Mouse (Mus musculus): Measurements from ENCODE around the gene Has1. TPM values are rescaled to one million over a fixed set of nuclear protein-coding genes. Genes with fewer than 3 reads are reported as not detected.
A peak's percentile ranks its signal among the peaks of the same experiment; 100 is the strongest.

Has1 gene
- polyA plus RNA-seq, 1 experiment = not detected

- Histone ChIP-seq H3K4me3 (ENCODE audit: control insufficient read depth, low read depth, low read length) (peak overlapping the region; percentile 60), H3K27ac (ENCODE audit: control insufficient read depth, insufficient read depth, low read depth, low read length) (no peak overlapping the region), H3K4me1 (ENCODE audit: control insufficient read depth, insufficient read depth, low read length) (peaks cover 4% of the 10 kb centered on the region), H3K36me3 (ENCODE audit: control insufficient read depth, insufficient read depth, low read length) (no peaks in the 10 kb centered on the region), H3K27me3 (ENCODE audit: control insufficient read depth, insufficient read depth, low read length) (no peaks in the 10 kb centered on the region)
- TF ChIP-seq CTCF (IDR thresholded peaks at IDR 0.05; ENCODE audit: control insufficient read depth, insufficient read depth, insufficient replicate concordance, low read depth, low read length) (no peak), POLR2A (IDR thresholded peaks at IDR 0.05; ENCODE audit: control insufficient read depth, low read depth, low read length) (no peak)
Measured at GRCm38 (mm10) chr17:17843534-17844261, 11.3 kb downstream of the Has1 start.

- H3K4me1 ChIP-seq (ENCODE audit: control insufficient read depth, insufficient read depth, low read length) = peaks cover 14% of the 10 kb centered on the region
- no peaks in the 10 kb centered on the region for H3K27me3 ChIP-seq (ENCODE audit: control insufficient read depth, insufficient read depth, low read length)
- no peaks in the 10 kb centered on the region for H3K36me3 ChIP-seq (ENCODE audit: control insufficient read depth, insufficient read depth, low read length)
- H3K27ac ChIP-seq (ENCODE audit: control insufficient read depth, insufficient read depth, low read depth, low read length) = no peak overlapping the region
- no peak overlapping the region for H3K4me3 ChIP-seq (ENCODE audit: control insufficient read depth, low read depth, low read length)
- TF ChIP-seq POLR2A (IDR thresholded peaks at IDR 0.05; ENCODE audit: control insufficient read depth, low read depth, low read length) (no peak), CTCF (IDR thresholded peaks at IDR 0.05; ENCODE audit: control insufficient read depth, insufficient read depth, insufficient replicate concordance, low read depth, low read length) (no peak)
Measured at GRCm38 (mm10) chr17:17840796-17841195, 14.2 kb downstream of the Has1 start.

- no peak overlapping the region for H3K4me3 ChIP-seq (ENCODE audit: control insufficient read depth, low read depth, low read length)
- H3K27ac ChIP-seq (ENCODE audit: control insufficient read depth, insufficient read depth, low read depth, low read length) = no peak overlapping the region
- H3K36me3 ChIP-seq (ENCODE audit: control insufficient read depth, insufficient read depth, low read length) = no peaks in the 10 kb centered on the region
- peaks cover 14% of the 10 kb centered on the region for H3K4me1 ChIP-seq (ENCODE audit: control insufficient read depth, insufficient read depth, low read length)
- H3K27me3 ChIP-seq (ENCODE audit: control insufficient read depth, insufficient read depth, low read length) = no peaks in the 10 kb centered on the region
- TF ChIP-seq CTCF (IDR thresholded peaks at IDR 0.05; ENCODE audit: control insufficient read depth, insufficient read depth, insufficient replicate concordance, low read depth, low read length) = no peak
- TF ChIP-seq POLR2A (IDR thresholded peaks at IDR 0.05; ENCODE audit: control insufficient read depth, low read depth, low read length) = no peak
Measured at GRCm38 (mm10) chr17:17839276-17839675, 15.7 kb downstream of the Has1 start.

GRCm38 (mm10) chr17:17837919-17838701, 16.9 kb downstream of the Has1 start:
- Histone ChIP-seq H3K4me3 (ENCODE audit: control insufficient read depth, low read depth, low read length) (peak overlapping the region; percentile 85), H3K4me1 (ENCODE audit: control insufficient read depth, insufficient read depth, low read length) (peaks cover 11% of the 10 kb centered on the region), H3K27me3 (ENCODE audit: control insufficient read depth, insufficient read depth, low read length) (no peaks in the 10 kb centered on the region), H3K27ac (ENCODE audit: control insufficient read depth, insufficient read depth, low read depth, low read length) (peak overlapping the region; percentile 65), H3K36me3 (ENCODE audit: control insufficient read depth, insufficient read depth, low read length) (no peaks in the 10 kb centered on the region)
- TF ChIP-seq CTCF (IDR thresholded peaks at IDR 0.05; ENCODE audit: control insufficient read depth, insufficient read depth, insufficient replicate concordance, low read depth, low read length) (peak; percentile 55), POLR2A (IDR thresholded peaks at IDR 0.05; ENCODE audit: control insufficient read depth, low read depth, low read length) (peak; percentile 35; the same call in 1 of the 2 replicates)

GRCm38 (mm10) chr17:17837426-17837825, 17.6 kb downstream of the Has1 start:
- Histone ChIP-seq H3K27me3 (ENCODE audit: control insufficient read depth, insufficient read depth, low read length) (no peaks in the 10 kb centered on the region), H3K27ac (ENCODE audit: control insufficient read depth, insufficient read depth, low read depth, low read length) (peak overlapping the region; percentile 23), H3K36me3 (ENCODE audit: control insufficient read depth, insufficient read depth, low read length) (no peaks in the 10 kb centered on the region), H3K4me1 (ENCODE audit: control insufficient read depth, insufficient read depth, low read length) (peaks cover 11% of the 10 kb centered on the region), H3K4me3 (ENCODE audit: control insufficient read depth, low read depth, low read length) (peak overlapping the region; percentile 85)
- TF ChIP-seq CTCF (IDR thresholded peaks at IDR 0.05; ENCODE audit: control insufficient read depth, insufficient read depth, insufficient replicate concordance, low read depth, low read length) (no peak), POLR2A (IDR thresholded peaks at IDR 0.05; ENCODE audit: control insufficient read depth, low read depth, low read length) (no peak)

- Histone ChIP-seq H3K27me3 (ENCODE audit: control insufficient read depth, insufficient read depth, low read length) (no peaks in the 10 kb centered on the region), H3K4me1 (ENCODE audit: control insufficient read depth, insufficient read depth, low read length) (peaks cover 11% of the 10 kb centered on the region), H3K4me3 (ENCODE audit: control insufficient read depth, low read depth, low read length) (no peak overlapping the region), H3K36me3 (ENCODE audit: control insufficient read depth, insufficient read depth, low read length) (no peaks in the 10 kb centered on the region), H3K27ac (ENCODE audit: control insufficient read depth, insufficient read depth, low read depth, low read length) (no peak overlapping the region)
- no peak for TF ChIP-seq POLR2A (IDR thresholded peaks at IDR 0.05; ENCODE audit: control insufficient read depth, low read depth, low read length)
- TF ChIP-seq CTCF (IDR thresholded peaks at IDR 0.05; ENCODE audit: control insufficient read depth, insufficient read depth, insufficient replicate concordance, low read depth, low read length) = no peak
Measured at GRCm38 (mm10) chr17:17836101-17836500, 18.9 kb downstream of the Has1 start.

GRCm38 (mm10) chr17:17834896-17835295, 20.1 kb downstream of the Has1 start:
- Histone ChIP-seq H3K4me3 (ENCODE audit: control insufficient read depth, low read depth, low read length) (no peak overlapping the region; the same call in 1 of the 2 replicates), H3K27ac (ENCODE audit: control insufficient read depth, insufficient read depth, low read depth, low read length) (no peak overlapping the region), H3K4me1 (ENCODE audit: control insufficient read depth, insufficient read depth, low read length) (peaks cover 11% of the 10 kb centered on the region), H3K27me3 (ENCODE audit: control insufficient read depth, insufficient read depth, low read length) (peaks cover 3% of the 10 kb centered on the region; the same call in 1 of the 2 replicates), H3K36me3 (ENCODE audit: control insufficient read depth, insufficient read depth, low read length) (no peaks in the 10 kb centered on the region)
- no peak for TF ChIP-seq CTCF (IDR thresholded peaks at IDR 0.05; ENCODE audit: control insufficient read depth, insufficient read depth, insufficient replicate concordance, low read depth, low read length)
- TF ChIP-seq POLR2A (IDR thresholded peaks at IDR 0.05; ENCODE audit: control insufficient read depth, low read depth, low read length) = no peak
